Mouse (Mus musculus): ENCODE data around the gene Tmem231. TPM values are rescaled to one million over a fixed set of nuclear protein-coding genes. Genes with fewer than 3 reads are reported as not detected.

Gene Tmem231
- polyA plus RNA-seq, 1 experiment from 2014 or later = 16.3 TPM

DNA sequence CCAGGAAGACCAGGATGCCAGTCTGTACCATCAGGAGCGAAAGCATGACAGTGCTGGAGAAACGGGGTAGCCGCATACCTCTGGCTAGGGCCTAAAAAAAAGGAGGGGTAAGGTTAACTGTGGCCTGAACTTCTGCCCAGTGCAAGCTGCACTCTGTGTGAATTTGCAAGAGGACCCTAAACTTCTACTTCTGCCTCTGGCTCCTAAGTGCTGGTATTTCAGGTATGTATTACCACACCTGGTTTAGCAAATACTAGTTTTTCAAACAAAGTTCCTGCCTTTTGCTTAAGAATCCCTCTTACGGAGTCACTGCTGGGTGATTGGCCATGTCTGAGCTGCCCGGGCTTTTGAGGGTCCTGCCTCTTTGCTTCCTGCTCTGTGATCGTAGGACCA is 42.8 kb downstream of the Tmem231 start:
- Histone ChIP-seq H3K36me3 (no peaks in the 10 kb centered on the region), H3K9me3 (no peaks in the 10 kb centered on the region), H3K4me2 (no peak overlapping the region), H3K27me3 (peaks cover 52% of the 10 kb centered on the region), H3K4me1 (replicated peaks) (peaks cover 17% of the 10 kb centered on the region), H3K27ac (replicated peaks) (no peak overlapping the region), H3K4me3 (0 out of 2 replicates have a peak overlapping the region, but pooled peaks have one; percentile 29), H3K9ac (no peak overlapping the region)
- 62% methylated on average over 6 of the region's 6 CpGs for WGBS
- no peak for ATAC-seq (ENCODE audit: low read depth)

- Histone ChIP-seq H3K27me3 (peaks cover 52% of the 10 kb centered on the region), H3K9ac (peak overlapping the region; percentile 22; the same call in 1 of the 2 replicates), H3K9me3 (no peaks in the 10 kb centered on the region), H3K36me3 (no peaks in the 10 kb centered on the region), H3K4me3 (peak overlapping the region; percentile 29), H3K27ac (replicated peaks) (no peak overlapping the region), H3K4me2 (peak overlapping the region; percentile 47), H3K4me1 (replicated peaks) (peaks cover 17% of the 10 kb centered on the region)
- 11% methylated on average over 86 of the region's 86 CpGs for WGBS
- no peak for ATAC-seq (ENCODE audit: low read depth)
Observed at GRCm38 (mm10) chr8:111889931-111890910, 43.5 kb downstream of the Tmem231 start.

- no peak overlapping the region for H3K4me3 ChIP-seq
- peaks cover 17% of the 10 kb centered on the region for H3K4me1 ChIP-seq (replicated peaks)
- 54% methylated on average over 7 of the region's 7 CpGs for WGBS
- H3K36me3 ChIP-seq = no peaks in the 10 kb centered on the region
- no peak overlapping the region for H3K9ac ChIP-seq
- ATAC-seq (ENCODE audit: low read depth) = no peak
- H3K4me2 ChIP-seq = no peak overlapping the region
- peaks cover 52% of the 10 kb centered on the region for H3K27me3 ChIP-seq
- no peaks in the 10 kb centered on the region for H3K9me3 ChIP-seq
- no peak overlapping the region for H3K27ac ChIP-seq (replicated peaks)
Observed at GRCm38 (mm10) chr8:111888091-111888650, 45.5 kb downstream of the Tmem231 start.

- 88% methylated on average over 1 of the region's 1 CpGs for WGBS
- no peak for ATAC-seq (ENCODE audit: low read depth)
- Histone ChIP-seq H3K36me3 (no peaks in the 10 kb centered on the region), H3K9ac (no peak overlapping the region), H3K4me1 (replicated peaks) (peaks cover 17% of the 10 kb centered on the region), H3K9me3 (no peaks in the 10 kb centered on the region), H3K4me2 (no peak overlapping the region), H3K4me3 (no peak overlapping the region), H3K27ac (replicated peaks) (no peak overlapping the region), H3K27me3 (peaks cover 51% of the 10 kb centered on the region)
Observed at GRCm38 (mm10) chr8:111887479-111887878, 46.2 kb downstream of the Tmem231 start.

- H3K27me3 ChIP-seq = peaks cover 13% of the 10 kb centered on the region
- no peaks in the 10 kb centered on the region for H3K9me3 ChIP-seq
- no peak overlapping the region for H3K4me3 ChIP-seq
- H3K4me2 ChIP-seq = no peak overlapping the region
- H3K9ac ChIP-seq = no peak overlapping the region
- WGBS = 89% methylated on average over 4 of the region's 4 CpGs
- no peak for ATAC-seq (ENCODE audit: low read depth)
- H3K36me3 ChIP-seq = no peaks in the 10 kb centered on the region
- H3K4me1 ChIP-seq (replicated peaks) = peaks cover 6% of the 10 kb centered on the region; the same call in 1 of the 2 replicates
- H3K27ac ChIP-seq (replicated peaks) = no peak overlapping the region
Observed at GRCm38 (mm10) chr8:111883615-111884014, 50.1 kb downstream of the Tmem231 start.

GRCm38 (mm10) chr8:111881591-111881990 is 52.1 kb downstream of the Tmem231 start:
- no peaks in the 10 kb centered on the region for H3K4me1 ChIP-seq (replicated peaks)
- no peaks in the 10 kb centered on the region for H3K36me3 ChIP-seq
- no peak overlapping the region for H3K4me2 ChIP-seq
- no peak overlapping the region for H3K27ac ChIP-seq (replicated peaks)
- WGBS = 3% methylated on average over 2 of the region's 2 CpGs
- no peaks in the 10 kb centered on the region for H3K27me3 ChIP-seq
- ATAC-seq (ENCODE audit: low read depth) = no peak
- H3K9ac ChIP-seq = no peak overlapping the region
- no peaks in the 10 kb centered on the region for H3K9me3 ChIP-seq
- H3K4me3 ChIP-seq = no peak overlapping the region

DNA sequence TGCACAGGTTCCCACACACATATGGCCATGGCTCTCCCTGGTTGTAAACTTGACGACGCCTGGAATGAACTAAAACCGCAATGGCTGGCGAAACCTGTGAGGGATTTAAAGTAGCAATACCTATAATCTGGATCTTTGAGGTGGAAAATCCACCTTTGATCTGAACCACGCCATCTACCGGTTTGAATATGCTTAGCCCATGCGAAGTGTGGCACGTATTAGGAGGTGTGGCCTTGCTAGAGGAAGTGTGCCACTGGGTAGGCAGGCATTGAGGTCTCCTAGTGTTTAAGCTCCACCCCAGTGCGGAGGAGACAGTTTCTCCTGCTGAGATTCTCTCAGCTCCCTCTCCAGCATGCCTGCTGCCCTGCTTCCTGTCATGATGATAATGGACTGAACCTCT is 56.0 kb downstream of the Tmem231 start:
- H3K4me2 ChIP-seq = no peak overlapping the region
- H3K27me3 ChIP-seq = no peaks in the 10 kb centered on the region
- H3K27ac ChIP-seq (replicated peaks) = no peak overlapping the region
- no peaks in the 10 kb centered on the region for H3K36me3 ChIP-seq
- no peak overlapping the region for H3K4me3 ChIP-seq
- peaks cover 8% of the 10 kb centered on the region for H3K4me1 ChIP-seq (replicated peaks)
- H3K9ac ChIP-seq = no peak overlapping the region
- 70% methylated on average over 9 of the region's 9 CpGs for WGBS
- no peaks in the 10 kb centered on the region for H3K9me3 ChIP-seq
- no peak for ATAC-seq (ENCODE audit: low read depth)

GRCm38 (mm10) chr8:111876355-111876948 is 57.2 kb downstream of the Tmem231 start, which contains the start of gene Tmem170:
TSS of gene Tmem170 (minus strand) at chr8:111876750.
- WGBS = under 1% methylated on average over 53 of the region's 53 CpGs
- H3K9ac ChIP-seq = peak within 1 kb of the TSS; percentile 73
- H3K4me1 ChIP-seq (replicated peaks) = peaks cover 8% of the 10 kb centered on the region
- no peaks in the 10 kb centered on the region for H3K36me3 ChIP-seq
- H3K9me3 ChIP-seq = no peaks in the 10 kb centered on the region
- no peaks in the 10 kb centered on the region for H3K27me3 ChIP-seq
- peak within 1 kb of the TSS; percentile 81 for H3K27ac ChIP-seq (replicated peaks)
- H3K4me3 ChIP-seq = peak within 1 kb of the TSS; percentile 75
- peak within 1 kb of the TSS; percentile 76 for H3K4me2 ChIP-seq
- ATAC-seq (ENCODE audit: low read depth) = peak; percentile 98

DNA sequence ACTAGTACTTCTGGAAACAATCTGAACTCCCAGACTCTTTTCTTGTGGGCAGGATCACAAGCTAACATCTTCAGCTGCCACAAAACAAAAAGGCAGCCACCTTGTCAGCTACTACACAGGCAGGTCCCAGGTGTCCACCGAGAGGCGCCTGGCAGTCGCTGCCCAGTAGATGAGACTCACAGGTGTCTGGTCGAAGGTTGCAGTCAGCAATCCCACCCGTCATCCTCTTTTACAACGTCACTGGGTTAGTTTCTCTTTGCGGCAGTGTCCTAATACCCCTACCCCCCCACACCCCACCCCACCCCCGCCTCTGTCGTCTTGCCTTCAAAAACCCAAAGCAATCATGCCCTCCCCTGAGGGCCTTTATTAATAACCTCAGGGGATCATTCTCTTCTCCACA is 57.9 kb downstream of the Tmem231 start:
- peak overlapping the region; percentile 73 for H3K9ac ChIP-seq
- 23% methylated on average over 9 of the region's 9 CpGs for WGBS
- H3K36me3 ChIP-seq = no peaks in the 10 kb centered on the region
- peaks cover 8% of the 10 kb centered on the region for H3K4me1 ChIP-seq (replicated peaks)
- H3K4me3 ChIP-seq = peak overlapping the region; percentile 75
- no peaks in the 10 kb centered on the region for H3K9me3 ChIP-seq
- peak overlapping the region; percentile 81; the same call in 1 of the 2 replicates for H3K27ac ChIP-seq (replicated peaks)
- ATAC-seq (ENCODE audit: low read depth) = no peak
- H3K4me2 ChIP-seq = peak overlapping the region; percentile 76
- no peaks in the 10 kb centered on the region for H3K27me3 ChIP-seq

- Histone ChIP-seq H3K4me1 (replicated peaks) (peaks cover 8% of the 10 kb centered on the region), H3K27me3 (no peaks in the 10 kb centered on the region), H3K9me3 (no peaks in the 10 kb centered on the region), H3K9ac (no peak overlapping the region), H3K36me3 (peaks cover under 1% of the 10 kb centered on the region; the same call in 1 of the 2 replicates), H3K27ac (replicated peaks) (no peak overlapping the region), H3K4me2 (no peak overlapping the region), H3K4me3 (no peak overlapping the region)
- 88% methylated on average over 3 of the region's 3 CpGs for WGBS
- no peak for ATAC-seq (ENCODE audit: low read depth)
Observed at GRCm38 (mm10) chr8:111871278-111871677, 62.4 kb downstream of the Tmem231 start.

DNA sequence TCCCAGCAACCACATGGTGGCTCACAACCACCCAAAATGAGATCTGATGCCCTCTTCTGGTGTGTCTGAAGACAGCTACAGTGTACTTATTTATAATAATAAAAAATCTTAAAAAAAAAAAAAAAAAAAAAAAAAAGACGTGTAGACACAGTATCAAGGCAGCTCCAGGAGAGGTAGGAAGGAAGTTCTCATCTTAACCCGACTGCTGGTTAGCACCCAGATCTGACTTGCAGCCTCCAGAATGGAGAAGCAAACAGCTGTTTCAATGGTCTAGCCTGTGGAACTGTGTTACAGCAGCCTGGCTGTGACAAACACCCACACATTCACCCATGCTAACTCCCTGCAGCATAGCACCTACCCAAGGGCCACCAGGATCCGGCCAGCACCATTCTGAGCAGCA is 63.3 kb downstream of the Tmem231 start:
- ATAC-seq (ENCODE audit: low read depth) = no peak
- Histone ChIP-seq H3K4me2 (no peak overlapping the region), H3K27me3 (no peaks in the 10 kb centered on the region), H3K9me3 (no peaks in the 10 kb centered on the region), H3K9ac (no peak overlapping the region), H3K27ac (replicated peaks) (no peak overlapping the region), H3K36me3 (peaks cover 9% of the 10 kb centered on the region; the same call in 1 of the 2 replicates), H3K4me3 (no peak overlapping the region), H3K4me1 (replicated peaks) (peaks cover under 1% of the 10 kb centered on the region)
- 97% methylated on average over 3 of the region's 3 CpGs for WGBS

- no peak for ATAC-seq (ENCODE audit: low read depth)
- no peaks in the 10 kb centered on the region for H3K9me3 ChIP-seq
- no peak overlapping the region for H3K4me2 ChIP-seq
- H3K36me3 ChIP-seq = peaks cover 12% of the 10 kb centered on the region; the same call in 1 of the 2 replicates
- H3K27me3 ChIP-seq = no peaks in the 10 kb centered on the region
- WGBS = 63% methylated on average over 2 of the region's 2 CpGs
- no peak overlapping the region for H3K4me3 ChIP-seq
- H3K9ac ChIP-seq = no peak overlapping the region
- H3K4me1 ChIP-seq (replicated peaks) = no peaks in the 10 kb centered on the region
- no peak overlapping the region for H3K27ac ChIP-seq (replicated peaks)
Observed at GRCm38 (mm10) chr8:111868664-111869063, 65.0 kb downstream of the Tmem231 start.

All from neural tube, embryonic 13.5 days (tissue).